ENCODE assay signal across 8 mouse cellular contexts in the genomic region with DNA sequence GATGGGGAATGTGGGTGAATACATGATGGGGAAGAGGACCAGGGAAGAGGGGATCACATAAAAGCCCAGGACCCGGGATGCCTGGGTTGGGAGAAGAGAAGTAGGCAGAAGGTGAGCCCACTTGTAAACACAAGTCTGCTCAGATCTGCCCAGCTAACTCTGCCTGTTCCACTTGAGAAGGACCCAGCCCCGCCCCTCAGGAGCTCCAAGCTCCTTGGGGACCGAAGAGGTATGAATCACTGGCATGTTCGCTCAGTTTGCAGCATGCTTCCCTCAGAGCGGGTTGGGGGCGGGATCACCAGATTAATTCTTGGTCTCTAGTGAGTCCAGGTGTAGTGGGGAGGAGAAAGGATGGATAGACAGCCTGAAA. TPM values are rescaled to one million over a fixed set of nuclear protein-coding genes. Genes with fewer than 3 reads are reported as not detected.
DNase-seq lines count a peak whose midpoint lies in the region; ATAC-seq and TF ChIP-seq lines count a peak whose summit lies in the region.

No protein-coding gene starts in this region.

- no peak overlapping the region for H3K9ac ChIP-seq in heart, embryonic 15.5 days
- H3K9ac ChIP-seq in liver, embryonic 12.5 days, result no peak overlapping the region

- no peak overlapping the region for H3K27ac ChIP-seq in heart, embryonic 15.5 days
- H3K27ac ChIP-seq in forebrain, embryonic 10.5 days, result peak overlapping the region; percentile 90; the same call in 1 of the 2 replicates
- H3K27ac ChIP-seq in liver, embryonic 12.5 days, result no peak overlapping the region
- no peak overlapping the region for H3K27ac ChIP-seq in small intestine, adult 2 months (ENCODE audit: insufficient read depth, low read depth, low read length)

- no peaks in the 10 kb centered on the region for H3K9me3 ChIP-seq in heart, embryonic 15.5 days (replicated peaks)
- H3K9me3 ChIP-seq in G1E (replicated peaks), result no peaks in the 10 kb centered on the region
- H3K9me3 ChIP-seq in forebrain, embryonic 10.5 days, result no peaks in the 10 kb centered on the region
- no peaks in the 10 kb centered on the region for H3K9me3 ChIP-seq in liver, embryonic 12.5 days (replicated peaks)

- H3K4me3 ChIP-seq in heart, embryonic 15.5 days, result peak overlapping the region; percentile 68
- peak overlapping the region; percentile 72; the same call in 1 of the 2 replicates for H3K4me3 ChIP-seq in G1E (ENCODE audit: low read depth, low read length)
- peak overlapping the region; percentile 72 for H3K4me3 ChIP-seq in forebrain, embryonic 10.5 days
- H3K4me3 ChIP-seq in liver, embryonic 12.5 days, result peak overlapping the region; percentile 57
- H3K4me3 ChIP-seq in small intestine, adult 2 months (ENCODE audit: low read depth, low read length), result 0 out of 2 replicates have a peak overlapping the region, but pooled peaks have one; percentile 99

- intact Hi-C loops in heart, postnatal 25 days (cut with DNase I), result no loop called here

- ATAC-seq in heart, embryonic 15.5 days (replicated peaks; ENCODE audit: insufficient number of reproducible peaks, insufficient read depth, low FRiP score, low read depth), result no peak
- no peak for ATAC-seq in G1E (ENCODE audit: extremely low read depth, insufficient number of reproducible peaks, low FRiP score, poor library complexity, severe bottlenecking)
- ATAC-seq in liver, embryonic 12.5 days, result no peak
- no peak for ATAC-seq in erythroid progenitor cell, adult 5-6 weeks (replicated peaks; ENCODE audit: low FRiP score, poor library complexity, severe bottlenecking)

- peak overlapping the region; percentile 95 for H3K4me2 ChIP-seq in heart, embryonic 15.5 days
- H3K4me2 ChIP-seq in liver, embryonic 12.5 days, result peak overlapping the region; percentile 80

- no peak for TF ChIP-seq CTCF in G1E (IDR thresholded peaks at IDR 0.05; ENCODE audit: low read depth, low read length)
- TF ChIP-seq CTCF in small intestine, adult 2 months (IDR thresholded peaks at IDR 0.05; ENCODE audit: extremely low read depth, insufficient read length, insufficient replicate concordance, low read depth, low read length), result no peak

- TF ChIP-seq POLR2A in small intestine, adult 2 months (IDR thresholded peaks at IDR 0.05; ENCODE audit: low read depth, low read length), result 0 out of 2 replicates have a peak, but pooled peaks have one; percentile 0

- 40% methylated on average over 6 of the region's 6 CpGs for WGBS in heart, embryonic 15.5 days
- WGBS in forebrain, embryonic 10.5 days, result 46% methylated on average over 6 of the region's 6 CpGs
- 43% methylated on average over 6 of the region's 6 CpGs for whole genome bisulfite sequencing in liver, embryonic 12.5 days (ENCODE audit: insufficient replicate concordance)
- WGBS in small intestine, adult 2 months, result 32% methylated on average over 6 of the region's 6 CpGs

- H3K4me1 ChIP-seq in heart, embryonic 15.5 days (replicated peaks), result peaks cover 8% of the 10 kb centered on the region
- H3K4me1 ChIP-seq in G1E (ENCODE audit: insufficient read depth, low read depth, low read length), result peaks cover 5% of the 10 kb centered on the region; the same call in 1 of the 2 replicates
- peaks cover 33% of the 10 kb centered on the region for H3K4me1 ChIP-seq in forebrain, embryonic 10.5 days
- peaks cover 6% of the 10 kb centered on the region; the same call in 1 of the 2 replicates for H3K4me1 ChIP-seq in liver, embryonic 12.5 days
- peaks cover 4% of the 10 kb centered on the region for H3K4me1 ChIP-seq in small intestine, adult 2 months (ENCODE audit: control insufficient read depth, insufficient read depth, insufficient read length, low read length)

- DNase-seq in heart, postnatal 25 days (ENCODE audit: low spot score), result no peak
- no peak for DNase-seq in G1E (ENCODE audit: low spot score)
- DNase-seq in forebrain, embryonic 10.5 days (ENCODE audit: extremely low spot score, low spot score), result no peak
- DNase-seq in adrenal gland, postnatal 36 days, result no peak

- peaks cover 68% of the 10 kb centered on the region for H3K27me3 ChIP-seq in heart, embryonic 15.5 days
- H3K27me3 ChIP-seq in G1E (ENCODE audit: insufficient read depth, low read length), result peaks cover 8% of the 10 kb centered on the region
- H3K27me3 ChIP-seq in forebrain, embryonic 10.5 days (ENCODE audit: poor library complexity, severe bottlenecking), result peaks cover 62% of the 10 kb centered on the region
- peaks cover 69% of the 10 kb centered on the region for H3K27me3 ChIP-seq in liver, embryonic 12.5 days (replicated peaks)
- H3K27me3 ChIP-seq in small intestine, adult 2 months (ENCODE audit: control insufficient read depth, insufficient read depth, low read length), result no peaks in the 10 kb centered on the region

- no peaks in the 10 kb centered on the region for H3K36me3 ChIP-seq in heart, embryonic 15.5 days
- no peaks in the 10 kb centered on the region for H3K36me3 ChIP-seq in G1E (replicated peaks)
- no peaks in the 10 kb centered on the region for H3K36me3 ChIP-seq in forebrain, embryonic 10.5 days (replicated peaks)
- H3K36me3 ChIP-seq in liver, embryonic 12.5 days, result no peaks in the 10 kb centered on the region
- H3K36me3 ChIP-seq in small intestine, adult 2 months (ENCODE audit: control insufficient read depth, insufficient read depth, low read length), result no peaks in the 10 kb centered on the region

RNA-seq across cellular contexts. Expression of gene Neurog3, which starts 21.7 kb away (rescaled TPM):
- polyA plus RNA-seq in heart, embryonic 15.5 days (2015; fragmentation: Nextera tagmentation; extraction: Ambion mirVana), result not detected in 2 replicates
- total RNA-seq in heart, postnatal 25 days (2021), result not detected
- total RNA-seq in G1E (2014; fragmentation: Nextera tagmentation) (not detected in 2 replicates), G1E (2017) (not detected in 2 replicates)
- polyA plus RNA-seq in G1E (2012), result not detected in 2 replicates
- 0.24 and 1.3 TPM in 2 replicates for polyA plus RNA-seq in forebrain, embryonic 10.5 days (2016; fragmentation: Nextera tagmentation; extraction: Ambion mirVana)
- polyA plus RNA-seq in liver, embryonic 12.5 days (2016; fragmentation: Nextera tagmentation; extraction: Ambion mirVana), result not detected in 2 replicates
- polyA plus RNA-seq in small intestine, adult 2 months (2012; rRNA removed), result 1.7 and 2.3 TPM in 2 replicates
- not detected in 2 replicates for total RNA-seq in erythroid progenitor cell, adult 5-6 weeks (2015; ENCODE audit: low replicate concordance)
- not detected in 2 replicates for total RNA-seq in erythroid progenitor cell, adult 5-6 weeks (2017; ENCODE audit: low replicate concordance)
- total RNA-seq in adrenal gland, postnatal 36 days (2021), result not detected

RNA-seq across cellular contexts. Expression of gene Fam241b, which starts 32.5 kb away (rescaled TPM):
- polyA plus RNA-seq in heart, embryonic 15.5 days (2015; fragmentation: Nextera tagmentation; extraction: Ambion mirVana), result 3.0 and 3.9 TPM in 2 replicates
- total RNA-seq in heart, postnatal 25 days (2021), result 1 to 10 TPM; 1.6 TPM
- total RNA-seq in G1E (2014; fragmentation: Nextera tagmentation), result 2.0 and 3.2 TPM in 2 replicates
- 13.2 and 14.2 TPM in 2 replicates for total RNA-seq in G1E (2017)
- polyA plus RNA-seq in G1E (2012), result 9.3 and 10.0 TPM in 2 replicates
- 20.0 and 21.0 TPM in 2 replicates for polyA plus RNA-seq in forebrain, embryonic 10.5 days (2016; fragmentation: Nextera tagmentation; extraction: Ambion mirVana)
- 0.63 and 1.1 TPM in 2 replicates for polyA plus RNA-seq in liver, embryonic 12.5 days (2016; fragmentation: Nextera tagmentation; extraction: Ambion mirVana)
- 6.2 and 11.1 TPM in 2 replicates for polyA plus RNA-seq in small intestine, adult 2 months (2012; rRNA removed)
- total RNA-seq in erythroid progenitor cell, adult 5-6 weeks (2015; ENCODE audit: low replicate concordance), result not detected in 2 replicates
- not detected in 2 replicates for total RNA-seq in erythroid progenitor cell, adult 5-6 weeks (2017; ENCODE audit: low replicate concordance)
- 1 to 10 TPM; 2.2 to 5.5 TPM for total RNA-seq in adrenal gland, postnatal 36 days (2021)
